In the genomic region with DNA sequence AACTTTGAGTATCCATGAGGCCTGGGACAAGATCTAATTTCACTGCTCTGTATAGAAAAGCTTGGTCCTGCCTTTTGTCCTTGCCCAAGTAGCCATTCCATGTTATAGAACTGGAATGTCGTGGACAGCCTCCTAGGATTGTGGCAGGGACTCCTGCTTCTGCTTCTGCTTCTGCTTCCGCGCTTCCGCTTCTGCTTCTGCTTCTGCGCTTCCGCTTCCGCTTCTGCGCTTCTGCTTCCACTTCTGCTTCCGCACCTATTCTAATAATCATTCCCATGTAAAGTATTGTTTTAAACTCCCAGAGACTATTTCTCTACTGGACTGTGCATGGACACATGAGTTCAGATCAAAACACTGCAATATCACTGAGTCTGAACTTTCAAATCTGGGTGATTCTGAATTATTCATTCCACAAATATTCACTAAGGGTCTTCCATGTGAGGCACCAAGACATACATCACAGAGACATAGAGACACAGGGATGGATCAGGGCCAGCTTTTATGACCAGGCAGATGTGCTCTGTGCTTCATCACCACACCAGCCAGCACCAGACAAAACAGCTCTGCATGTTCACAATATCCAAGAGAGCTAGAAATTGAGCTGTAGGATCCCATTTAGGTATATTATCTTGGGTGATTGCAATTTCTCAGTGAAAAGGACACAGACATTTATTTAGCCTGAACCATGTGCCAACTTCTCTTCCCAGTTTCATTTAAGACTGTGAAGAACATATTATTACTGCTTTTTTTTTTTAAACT, we compare ENCODE assay signal across 18 mouse cellular contexts.
DNase-seq lines count a peak whose midpoint lies in the region; ATAC-seq and TF ChIP-seq lines count a peak whose summit lies in the region.
"Had no signal": no experiment of that assay in that cellular context is flagged by ENCODE, and none has a peak within 500 bp of the region (broad histone marks: within the 10 kb centered on the region; RNA-seq: fewer than 3 reads in every experiment).

No protein-coding gene starts in this region.

- no peaks in the 10 kb centered on the region for H3K9me3 ChIP-seq in heart, embryonic 11.5 days (replicated peaks; ENCODE audit: control insufficient read depth, low read length)
- H3K9me3 ChIP-seq in intestine, embryonic 16.5 days (ENCODE audit: control insufficient read depth, low read length), result no peaks in the 10 kb centered on the region
- no peaks in the 10 kb centered on the region for H3K9me3 ChIP-seq in forebrain, postnatal 0 days (ENCODE audit: low read length)
- H3K9me3 ChIP-seq: embryonic facial prominence, embryonic 10.5 days; embryonic facial prominence, embryonic 12.5 days had no signal

- H3K36me3 ChIP-seq in heart, embryonic 11.5 days (ENCODE audit: control insufficient read depth, insufficient read depth, low read length), result no peaks in the 10 kb centered on the region
- no peaks in the 10 kb centered on the region for H3K36me3 ChIP-seq in intestine, embryonic 16.5 days (ENCODE audit: control insufficient read depth, insufficient read depth, low read length)
- H3K36me3 ChIP-seq in forebrain, postnatal 0 days (ENCODE audit: insufficient read depth), result no peaks in the 10 kb centered on the region
- H3K36me3 ChIP-seq: embryonic facial prominence, embryonic 10.5 days; embryonic facial prominence, embryonic 12.5 days had no signal

- no peak overlapping the region for H3K27ac ChIP-seq in heart, embryonic 11.5 days (ENCODE audit: low read depth, low read length)
- no peak overlapping the region for H3K27ac ChIP-seq in intestine, embryonic 16.5 days (ENCODE audit: low read length)
- no peak overlapping the region for H3K27ac ChIP-seq in forebrain, postnatal 0 days (ENCODE audit: low read depth, low read length)
- H3K27ac ChIP-seq: embryonic facial prominence, embryonic 10.5 days; embryonic facial prominence, embryonic 12.5 days had no signal

- ATAC-seq in heart, embryonic 11.5 days (replicated peaks; ENCODE audit: insufficient number of reproducible peaks, low FRiP score, low TSS enrichment), result no peak
- peak; percentile 25; the same call in 1 of the 2 replicates for ATAC-seq in granulocyte monocyte progenitor cell, adult 5-6 weeks (replicated peaks; ENCODE audit: poor library complexity, severe bottlenecking)
- no peak for ATAC-seq in intestine, embryonic 16.5 days
- no peak for ATAC-seq in forebrain, postnatal 0 days
- ATAC-seq: forebrain, embryonic 14.5 days; forebrain, embryonic 16.5 days had no signal

- WGBS in heart, embryonic 11.5 days (ENCODE audit: insufficient replicate concordance), result 89% methylated on average over 9 of the region's 9 CpGs
- WGBS in intestine, embryonic 16.5 days, result 90% methylated on average over 9 of the region's 9 CpGs
- WGBS in forebrain, postnatal 0 days, result 92% methylated on average over 9 of the region's 9 CpGs

- no peaks in the 10 kb centered on the region for H3K27me3 ChIP-seq in heart, embryonic 11.5 days (ENCODE audit: control insufficient read depth, insufficient read depth, low read length)
- no peaks in the 10 kb centered on the region for H3K27me3 ChIP-seq in intestine, embryonic 16.5 days (replicated peaks; ENCODE audit: control insufficient read depth, insufficient read depth, low read length)
- H3K27me3 ChIP-seq in forebrain, postnatal 0 days (ENCODE audit: insufficient read depth, low read length), result no peaks in the 10 kb centered on the region
- H3K27me3 ChIP-seq: embryonic facial prominence, embryonic 12.5 days had no signal

- peak; percentile 73 for DNase-seq in heart, adult 11 months
- DNase-seq in skeletal muscle tissue, adult 2 months (ENCODE audit: low read depth, low spot score), result peak; percentile 55
- DNase-seq in forebrain, postnatal 0 days, result no peak
- DNase-seq: adrenal gland, adult 2 months; adrenal gland, postnatal 10 days; adrenal gland, postnatal 25 days; cerebellum, adult 11-12 months; cerebellum, adult 2 months; cerebellum, adult 9-10 months; cerebellum, postnatal 10 days; cerebellum, postnatal 25 days had no signal

- no peak overlapping the region for H3K9ac ChIP-seq in heart, embryonic 11.5 days (ENCODE audit: low read depth, low read length)
- no peak overlapping the region for H3K9ac ChIP-seq in intestine, embryonic 16.5 days (ENCODE audit: low read depth, low read length)
- no peak overlapping the region for H3K9ac ChIP-seq in forebrain, postnatal 0 days
- H3K9ac ChIP-seq: embryonic facial prominence, embryonic 12.5 days had no signal

- H3K4me2 ChIP-seq in heart, embryonic 11.5 days, result no peak overlapping the region
- no peak overlapping the region for H3K4me2 ChIP-seq in intestine, embryonic 16.5 days (ENCODE audit: low read depth, low read length)
- H3K4me2 ChIP-seq in forebrain, postnatal 0 days (ENCODE audit: low read depth), result no peak overlapping the region
- H3K4me2 ChIP-seq: embryonic facial prominence, embryonic 12.5 days had no signal

- H3K4me3 ChIP-seq in heart, embryonic 11.5 days (ENCODE audit: low read depth, low read length), result no peak overlapping the region
- H3K4me3 ChIP-seq in intestine, embryonic 16.5 days (ENCODE audit: low read length), result no peak overlapping the region
- H3K4me3 ChIP-seq in forebrain, postnatal 0 days (ENCODE audit: low read depth, low read length), result no peak overlapping the region
- H3K4me3 ChIP-seq: embryonic facial prominence, embryonic 10.5 days; embryonic facial prominence, embryonic 12.5 days had no signal

- TF ChIP-seq CTCF in forebrain, postnatal 0 days (IDR thresholded peaks at IDR 0.05; ENCODE audit: low read depth), result no peak

- no peaks in the 10 kb centered on the region for H3K4me1 ChIP-seq in heart, embryonic 11.5 days (ENCODE audit: control insufficient read depth, insufficient read depth, low read length)
- no peaks in the 10 kb centered on the region for H3K4me1 ChIP-seq in intestine, embryonic 16.5 days (ENCODE audit: control insufficient read depth, insufficient read depth, low read length)
- no peaks in the 10 kb centered on the region for H3K4me1 ChIP-seq in forebrain, postnatal 0 days (ENCODE audit: insufficient read depth)
- H3K4me1 ChIP-seq: embryonic facial prominence, embryonic 10.5 days; embryonic facial prominence, embryonic 12.5 days had no signal
